Mouse (Mus musculus): ENCODE measurements around the gene Egfl8. TPM values are rescaled to one million over a fixed set of nuclear protein-coding genes. Genes with fewer than 3 reads are reported as not detected.

Egfl8 gene
- polyA plus RNA-seq, 2 experiments = 8.7 to 11.3 TPM

GRCm38 (mm10) chr17:34596098-34596497 is 19.7 kb downstream of the Egfl8 start:
- ATAC-seq (ENCODE audit: low FRiP score, low read depth) (no peak), DNase-seq (ENCODE audit: low spot score) (no peak)
- H3K4me2 ChIP-seq (replicated peaks; ENCODE audit: low read depth, low read length, severe bottlenecking) = no peak overlapping the region
- H3K4me1 ChIP-seq (ENCODE audit: control insufficient read depth, insufficient read depth, low read length) = peaks cover 26% of the 10 kb centered on the region
- no peak for TF ChIP-seq POLR2A (IDR thresholded peaks at IDR 0.05; ENCODE audit: borderline replicate concordance, extremely low read depth, insufficient read depth, insufficient read length)
- WGBS = 70% methylated on average over 8 of the region's 8 CpGs
- H3K4me3 ChIP-seq (replicated peaks; ENCODE audit: low read length) = no peak overlapping the region
- H3K36me3 ChIP-seq (ENCODE audit: control insufficient read depth, insufficient read depth, low read length) = peaks cover 44% of the 10 kb centered on the region
- no peaks in the 10 kb centered on the region for H3K27me3 ChIP-seq (ENCODE audit: control insufficient read depth, insufficient read depth, low read length)
- no peak overlapping the region for H3K27ac ChIP-seq (replicated peaks; ENCODE audit: low read depth, low read length)
- no peak overlapping the region for H3K9ac ChIP-seq (ENCODE audit: low read depth, low read length, severe bottlenecking)
- H3K9me3 ChIP-seq (ENCODE audit: control insufficient read depth, low read length) = no peaks in the 10 kb centered on the region

- no peaks in the 10 kb centered on the region for H3K9me3 ChIP-seq (ENCODE audit: control insufficient read depth, low read length)
- peak overlapping the region; percentile 94 for H3K9ac ChIP-seq (ENCODE audit: low read depth, low read length, severe bottlenecking)
- peak overlapping the region; percentile 96 for H3K4me2 ChIP-seq (replicated peaks; ENCODE audit: low read depth, low read length, severe bottlenecking)
- ATAC-seq (ENCODE audit: low FRiP score, low read depth) (no peak), DNase-seq (ENCODE audit: low spot score) (no peak)
- no peak for TF ChIP-seq POLR2A (IDR thresholded peaks at IDR 0.05; ENCODE audit: borderline replicate concordance, extremely low read depth, insufficient read depth, insufficient read length)
- peak overlapping the region; percentile 98 for H3K27ac ChIP-seq (replicated peaks; ENCODE audit: low read depth, low read length)
- H3K4me1 ChIP-seq (ENCODE audit: control insufficient read depth, insufficient read depth, low read length) = peaks cover 41% of the 10 kb centered on the region
- H3K4me3 ChIP-seq (replicated peaks; ENCODE audit: low read length) = peak overlapping the region; percentile 93
- H3K27me3 ChIP-seq (ENCODE audit: control insufficient read depth, insufficient read depth, low read length) = no peaks in the 10 kb centered on the region
- H3K36me3 ChIP-seq (ENCODE audit: control insufficient read depth, insufficient read depth, low read length) = peaks cover 30% of the 10 kb centered on the region
- 42% methylated on average over 31 of the region's 34 CpGs for WGBS
Observed at GRCm38 (mm10) chr17:34593752-34594525, 21.8 kb downstream of the Egfl8 start.

- Histone ChIP-seq H3K4me1 (ENCODE audit: control insufficient read depth, insufficient read depth, low read length) (peaks cover 45% of the 10 kb centered on the region), H3K27me3 (ENCODE audit: control insufficient read depth, insufficient read depth, low read length) (no peaks in the 10 kb centered on the region), H3K4me3 (replicated peaks; ENCODE audit: low read length) (peak overlapping the region; percentile 93), H3K36me3 (ENCODE audit: control insufficient read depth, insufficient read depth, low read length) (peaks cover 30% of the 10 kb centered on the region), H3K4me2 (replicated peaks; ENCODE audit: low read depth, low read length, severe bottlenecking) (peak overlapping the region; percentile 96), H3K9ac (ENCODE audit: low read depth, low read length, severe bottlenecking) (peak overlapping the region; percentile 94), H3K27ac (replicated peaks; ENCODE audit: low read depth, low read length) (peak overlapping the region; percentile 98), H3K9me3 (ENCODE audit: control insufficient read depth, low read length) (no peaks in the 10 kb centered on the region)
- ATAC-seq (ENCODE audit: low FRiP score, low read depth) (peak; percentile 7; the same call in 1 of the 2 replicates), DNase-seq (ENCODE audit: low spot score) (no peak)
- TF ChIP-seq POLR2A (IDR thresholded peaks at IDR 0.05; ENCODE audit: borderline replicate concordance, extremely low read depth, insufficient read depth, insufficient read length) = no peak
- 1% methylated on average over 26 of the region's 32 CpGs for WGBS
Observed at GRCm38 (mm10) chr17:34592581-34593549, 22.9 kb downstream of the Egfl8 start.

- DNase-seq (ENCODE audit: low spot score) = peak; percentile 86
- Histone ChIP-seq H3K4me2 (replicated peaks; ENCODE audit: low read depth, low read length, severe bottlenecking) (peak overlapping the region; percentile 96), H3K27me3 (ENCODE audit: control insufficient read depth, insufficient read depth, low read length) (no peaks in the 10 kb centered on the region), H3K9ac (ENCODE audit: low read depth, low read length, severe bottlenecking) (peak overlapping the region; percentile 94), H3K9me3 (ENCODE audit: control insufficient read depth, low read length) (no peaks in the 10 kb centered on the region), H3K27ac (replicated peaks; ENCODE audit: low read depth, low read length) (peak overlapping the region; percentile 98), H3K4me3 (replicated peaks; ENCODE audit: low read length) (peak overlapping the region; percentile 93), H3K4me1 (ENCODE audit: control insufficient read depth, insufficient read depth, low read length) (peaks cover 41% of the 10 kb centered on the region), H3K36me3 (ENCODE audit: control insufficient read depth, insufficient read depth, low read length) (peaks cover 30% of the 10 kb centered on the region)
- peak; percentile 53 for ATAC-seq (ENCODE audit: low FRiP score, low read depth)
- TF ChIP-seq POLR2A (IDR thresholded peaks at IDR 0.05; ENCODE audit: borderline replicate concordance, extremely low read depth, insufficient read depth, insufficient read length) = peak; percentile 60; the same call in 1 of the 2 replicates
- WGBS = 0% methylated on average over 10 of the region's 35 CpGs
Observed at GRCm38 (mm10) chr17:34591994-34592375, 23.8 kb downstream of the Egfl8 start.
